Mouse (Mus musculus) ES-Bruce4 (cell line): ENCODE measurements around the gene Gm8362.
"Not testable (repeated sequence)": the region's sequence is repeated elsewhere in the genome, so short reads cannot be mapped to it uniquely, and the experiment has no call there.

Source experiments
- CTCF ChIP-seq: IDR thresholded peaks from one replicate; pipeline ENCODE4 v1.8.1; 2011; ENCODE audit warnings: low read depth, low read length
- POLR2A ChIP-seq: IDR thresholded peaks from one replicate; pipeline ENCODE4 v1.8.1; 2011; ENCODE audit warnings: low read length; ENCODE audit not compliant: insufficient read depth

- not testable (repeated sequence) for TF ChIP-seq CTCF, POLR2A
Observed at GRCm38 (mm10) chr14:6774311-6774710, at the start of gene Gm8362.
